Mouse (Mus musculus) natural killer cell, adult 2 months (primary cell): Measurements from ENCODE around the gene Prkch.
A peak's percentile ranks its signal among the peaks of the same experiment; 100 is the strongest.

ENCODE experiments used
- DNase-seq, 2 experiments: peaks; one replicate each; pipeline ENCODE4 v3.0.0; 2022; ENCODE audit warnings: low spot score in 2 of 2

Gene Prkch

GRCm38 (mm10) chr12:73714589-73714988, 130.0 kb downstream of the Prkch start:
- no peak for DNase-seq

GRCm38 (mm10) chr12:73715331-73715730, 130.7 kb downstream of the Prkch start:
- DNase-seq: no peak

GRCm38 (mm10) chr12:73715954-73716731, 131.5 kb downstream of the Prkch start:
- peak; percentile 85 to 92 for DNase-seq

GRCm38 (mm10) chr12:73718036-73718435, 133.4 kb downstream of the Prkch start:
- DNase-seq: no peak

DNA sequence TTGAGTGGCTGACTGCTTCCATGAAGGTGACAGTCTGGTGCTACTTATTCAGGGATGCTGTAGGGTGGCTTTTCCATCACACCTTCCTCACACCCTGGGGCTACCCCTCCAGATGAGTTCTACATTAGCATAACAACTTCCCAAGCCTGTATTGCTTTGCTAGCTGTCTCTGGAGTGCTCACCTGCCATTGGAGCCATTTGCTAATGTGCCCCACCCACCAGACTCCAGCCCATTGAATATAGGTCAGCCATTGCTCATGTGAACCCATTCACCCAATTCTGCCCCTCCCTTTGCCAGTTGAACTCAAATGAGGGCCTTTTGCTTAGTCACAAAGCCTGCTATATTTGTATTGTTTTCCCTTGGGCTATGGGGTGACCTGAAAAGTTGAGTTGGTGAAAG, 135.2 kb downstream of the Prkch start:
- no peak for DNase-seq

DNA sequence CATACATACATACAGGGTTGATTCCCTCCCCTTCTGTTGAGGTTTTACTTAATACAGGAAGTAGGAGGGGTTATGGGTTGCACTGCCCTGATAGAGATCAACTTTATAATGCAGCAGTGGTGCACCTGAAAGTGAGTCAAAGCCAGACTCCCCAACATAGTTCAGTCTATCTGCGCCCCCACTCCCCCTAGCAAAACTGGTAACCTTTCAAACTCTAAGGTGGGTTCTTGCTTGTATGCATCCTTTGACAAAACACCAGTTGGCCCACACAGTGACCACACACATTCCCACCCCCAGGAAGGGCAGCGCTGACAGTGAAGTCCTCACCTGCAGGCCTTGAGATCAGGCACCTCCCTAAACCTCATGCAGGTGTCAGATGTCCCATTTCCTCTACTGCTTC, 135.9 kb downstream of the Prkch start:
- peak; percentile 46 to 50 for DNase-seq

GRCm38 (mm10) chr12:73722060-73722459, 137.5 kb downstream of the Prkch start:
- DNase-seq: no peak

- DNase-seq: no peak
These were observed 138.5 kb downstream of the Prkch start for GRCm38 (mm10) chr12:73723067-73723466.

GRCm38 (mm10) chr12:73723887-73724286, 139.3 kb downstream of the Prkch start:
- DNase-seq: no peak

DNA sequence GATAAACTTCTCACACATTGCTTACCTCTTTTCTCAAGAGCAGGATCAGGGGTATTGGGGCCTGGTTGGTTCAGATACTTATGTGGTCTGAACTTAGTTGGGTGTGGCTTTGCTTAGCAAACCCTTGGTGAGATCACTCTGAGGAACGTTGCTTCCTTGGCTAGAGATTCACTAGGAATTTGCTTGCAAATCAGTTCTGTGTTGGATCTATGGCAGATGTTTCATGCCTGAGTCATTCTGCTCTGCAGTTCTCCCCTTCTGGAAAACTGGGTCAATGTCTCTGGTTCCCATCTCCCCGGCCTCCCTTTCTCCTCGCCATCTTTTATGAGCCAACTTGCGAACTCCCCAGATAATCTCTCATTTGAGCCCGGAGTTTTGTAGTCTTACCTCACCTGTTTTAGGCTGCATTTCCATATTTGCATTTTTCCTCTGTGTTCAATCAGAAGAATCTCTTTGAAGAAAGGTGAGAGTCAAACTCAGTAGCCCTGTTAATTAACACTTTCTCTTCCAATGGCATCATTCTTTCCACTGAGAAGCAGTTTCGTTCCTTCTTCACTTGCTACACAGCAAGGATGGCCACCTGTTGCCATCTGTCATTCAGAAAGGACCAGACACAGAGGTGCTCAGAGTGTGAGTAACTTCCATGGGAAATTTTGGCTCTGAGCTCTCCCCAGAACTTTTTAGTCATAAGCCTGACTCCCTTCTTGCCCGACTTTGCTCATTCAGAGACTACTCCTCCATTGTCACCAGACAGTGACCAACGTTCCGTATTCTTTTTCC, 141.4 kb downstream of the Prkch start:
- DNase-seq: no peak

DNA sequence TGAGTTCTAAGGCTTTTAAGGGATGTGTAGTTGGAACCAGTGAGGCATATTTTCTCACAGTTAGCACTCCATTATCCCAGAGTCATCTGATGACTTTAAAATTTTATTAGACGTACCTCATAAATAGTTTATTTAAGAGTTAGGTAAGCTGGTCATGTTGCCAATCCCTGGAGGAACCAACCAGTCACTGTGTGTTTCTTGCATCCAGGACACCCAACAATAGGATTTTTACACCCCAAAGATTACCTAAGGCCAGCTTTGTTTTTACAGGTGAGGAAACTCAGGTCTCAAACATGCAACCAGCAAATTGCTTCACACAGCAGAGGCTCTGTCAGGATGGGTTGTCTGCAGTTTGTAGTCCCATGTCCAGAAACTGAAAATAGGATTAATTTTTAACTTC, 142.4 kb downstream of the Prkch start:
- no peak for DNase-seq

DNA sequence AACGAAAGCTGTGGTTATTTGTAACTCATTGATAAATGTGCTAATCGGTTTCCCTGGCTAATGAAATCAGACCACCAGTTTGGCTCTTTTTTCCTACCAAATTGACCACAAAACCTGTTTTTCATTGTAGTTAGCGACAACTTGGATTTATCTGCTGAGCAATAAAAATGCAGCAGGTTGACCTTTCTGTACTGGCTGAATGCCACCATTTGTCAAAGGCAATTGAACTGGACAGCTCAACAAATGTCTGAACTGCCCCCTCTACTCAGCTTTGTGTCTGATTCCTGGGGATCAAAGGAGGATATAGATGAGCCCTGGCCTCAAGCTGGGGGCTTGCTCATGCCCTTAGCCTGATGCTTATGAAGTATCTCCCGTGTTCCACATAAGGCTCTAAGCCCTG, 146.0 kb downstream of the Prkch start:
- no peak for DNase-seq

GRCm38 (mm10) chr12:73731093-73731492, 146.5 kb downstream of the Prkch start:
- no peak for DNase-seq

GRCm38 (mm10) chr12:73731848-73732540, 147.4 kb downstream of the Prkch start:
- no peak for DNase-seq

DNA sequence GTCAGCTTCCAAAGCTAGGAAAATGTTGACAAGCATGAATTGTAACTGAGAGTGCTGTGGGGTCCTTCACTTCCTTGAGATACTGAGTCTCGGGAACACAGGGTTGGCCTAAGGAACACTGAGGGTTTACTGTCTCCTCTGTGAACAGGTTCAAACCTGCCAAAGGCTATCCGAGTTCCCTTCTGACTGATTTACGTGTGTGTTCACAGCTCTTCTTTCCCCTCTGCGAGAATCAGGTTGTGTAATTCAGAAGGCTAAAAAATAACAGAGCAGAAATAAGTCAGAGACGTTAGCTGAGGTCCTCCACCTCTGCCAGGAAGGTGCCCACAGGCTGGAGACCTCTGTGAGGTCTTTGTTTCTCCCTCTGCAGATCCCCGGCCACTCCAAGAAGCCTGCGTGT, 148.3 kb downstream of the Prkch start:
- DNase-seq: no peak

- DNase-seq: no peak
These were observed 152.3 kb downstream of the Prkch start for GRCm38 (mm10) chr12:73736931-73737330.

GRCm38 (mm10) chr12:73739611-73740219, 155.1 kb downstream of the Prkch start:
- DNase-seq: no peak

DNA sequence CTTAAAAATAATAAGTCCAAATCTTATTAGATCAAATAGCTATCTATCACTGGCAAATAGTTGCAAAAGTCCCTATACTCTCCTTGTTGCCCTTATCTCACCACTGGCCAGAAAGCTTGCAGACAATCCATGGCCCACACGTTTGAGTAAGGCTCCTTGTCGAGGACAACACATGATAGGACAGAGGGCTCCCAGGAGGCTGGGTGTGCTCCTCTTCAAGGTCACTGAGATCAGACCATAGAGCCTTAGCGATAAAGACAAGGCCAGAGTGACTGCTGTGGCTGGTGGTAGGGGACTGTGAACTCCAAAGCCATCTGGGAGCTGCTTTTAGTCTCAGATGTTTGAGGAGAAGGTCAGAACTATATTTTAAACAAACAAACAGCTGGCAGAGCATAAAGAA, 158.0 kb downstream of the Prkch start:
- DNase-seq: no peak

DNA sequence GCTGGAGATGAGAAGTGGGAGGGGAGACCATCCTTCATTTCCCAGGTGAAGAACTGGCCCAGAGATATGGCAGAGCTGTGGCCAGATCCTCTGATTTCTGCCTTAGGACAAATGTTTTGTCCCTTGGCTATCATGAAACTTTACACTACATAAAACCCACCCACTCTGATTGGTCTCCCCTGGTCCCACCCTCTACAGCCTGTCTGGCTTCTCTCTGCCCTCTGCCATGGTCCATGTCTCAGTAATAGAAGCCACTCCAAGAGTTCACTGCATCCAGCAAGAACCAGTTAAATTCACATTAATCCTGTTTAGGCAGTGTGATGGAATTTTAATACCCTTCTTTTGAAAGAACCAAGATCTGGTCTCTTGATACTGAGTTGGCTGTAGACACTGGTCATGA, 158.5 kb downstream of the Prkch start:
- no peak for DNase-seq

- no peak for DNase-seq
These were observed 161.5 kb downstream of the Prkch start for GRCm38 (mm10) chr12:73746072-73746471.

DNA sequence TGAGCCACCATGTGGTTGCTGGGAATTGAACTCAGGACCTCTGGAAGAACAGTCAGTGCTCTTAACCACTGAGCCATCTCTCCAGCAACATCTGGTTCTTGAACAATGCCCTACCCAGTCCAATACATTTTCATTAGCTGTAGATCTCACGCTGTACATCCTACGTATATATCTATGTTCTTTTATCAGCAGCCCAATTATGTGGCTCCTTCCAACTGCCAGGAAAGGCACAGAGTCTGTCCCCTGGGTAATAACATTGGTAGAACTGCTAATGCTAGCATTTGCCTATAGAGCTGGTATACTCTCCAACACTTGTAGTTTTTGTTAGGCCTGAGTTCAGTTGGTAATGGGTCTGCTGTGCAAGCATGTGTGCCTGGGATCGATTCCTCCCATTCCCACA, 163.8 kb downstream of the Prkch start:
- no peak for DNase-seq

DNA sequence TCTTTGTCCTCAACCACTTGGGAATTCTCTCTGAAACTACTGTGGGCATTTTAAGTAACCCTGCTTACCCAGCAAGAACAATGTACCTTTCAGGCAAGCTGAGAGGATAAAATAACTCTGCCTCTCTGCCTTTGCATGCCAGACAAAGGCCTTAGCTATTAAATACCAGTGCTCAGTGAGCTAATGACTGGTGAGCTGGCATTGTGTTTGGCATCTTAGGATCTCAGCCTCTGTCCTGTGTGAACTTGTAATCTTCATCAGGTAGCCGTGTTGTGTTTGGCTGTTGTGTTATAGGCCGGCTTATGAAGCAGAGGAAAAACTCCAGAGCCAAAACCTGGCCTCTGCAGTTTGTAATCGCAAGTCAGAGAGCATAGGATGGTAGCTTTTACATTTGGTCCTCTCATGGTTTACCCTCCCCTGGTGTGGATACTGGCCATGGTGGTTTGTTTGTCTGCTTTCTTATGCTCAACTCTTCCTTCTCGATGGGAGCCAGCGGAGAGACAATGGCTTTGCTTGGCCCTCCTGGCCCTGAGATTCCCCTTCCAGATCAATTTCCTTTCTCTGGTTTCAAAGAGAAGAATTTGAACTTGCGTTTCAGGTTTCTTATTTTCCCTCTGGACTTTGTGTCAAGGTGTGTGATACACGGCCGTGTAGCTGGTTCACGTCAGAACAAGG, 170.0 kb downstream of the Prkch start:
- no peak for DNase-seq
